Mouse (Mus musculus) intestine, embryonic 16.5 days (tissue): ENCODE measurements around the gene Ntrk3. TPM values are rescaled to one million over a fixed set of nuclear protein-coding genes. Genes with fewer than 3 reads are reported as not detected.

ENCODE experiments used
- ATAC-seq: fragments of 200-750 bp; cut with Nextera tagmentation; 2 replicates; pipeline ENCODE4 v1.8.0; 2017; ENCODE audit warnings: moderate TSS enrichment, moderate library complexity
- H3K27ac ChIP-seq: fragments of 300-500 bp; sonication (generic); 2 replicates; pipeline ENCODE4 v1.5.1; 2014; ENCODE audit warnings: mild to moderate bottlenecking, low read length
- H3K27me3 ChIP-seq: fragments of 300-500 bp; sonication (generic); replicated peaks from 2 replicates; pipeline ENCODE4 v1.6.1; 2014; ENCODE audit warnings: low read length, control low read depth, mixed read lengths; ENCODE audit not compliant: control insufficient read depth, insufficient read depth
- H3K36me3 ChIP-seq: fragments of 300-500 bp; sonication (generic); 2 replicates; pipeline ENCODE4 v1.6.1; 2014; ENCODE audit warnings: low read length, control low read depth; ENCODE audit not compliant: control insufficient read depth, insufficient read depth
- H3K4me1 ChIP-seq: fragments of 300-500 bp; sonication (generic); 2 replicates; pipeline ENCODE4 v1.6.1; 2014; ENCODE audit warnings: low read length, control low read depth, mixed read lengths; ENCODE audit not compliant: control insufficient read depth, insufficient read depth
- H3K4me2 ChIP-seq: fragments of 300-500 bp; sonication (generic); 2 replicates; pipeline ENCODE4 v1.6.1; 2014; ENCODE audit warnings: low read depth, low read length, control low read depth
- H3K4me3 ChIP-seq: fragments of 300-500 bp; sonication (generic); 2 replicates; pipeline ENCODE4 v1.5.1; 2014; ENCODE audit warnings: mild to moderate bottlenecking, low read length
- H3K9ac ChIP-seq: fragments of 300-500 bp; sonication (generic); 2 replicates; pipeline ENCODE4 v1.6.1; 2014; ENCODE audit warnings: low read depth, low read length
- H3K9me3 ChIP-seq: fragments of 300-500 bp; sonication (generic); 2 replicates; pipeline ENCODE4 v1.6.1; 2016; ENCODE audit warnings: low read length, control low read depth; ENCODE audit not compliant: control insufficient read depth
- WGBS: fragments of 180-500 bp; shearing (Covaris S2); extraction: QIAGEN DNeasy Blood & Tissue Kit; methylation state at CpG from one replicate; pipeline ENCODE4 v1.1.7; 2014; 5-methylcytosine and 5-hydroxymethylcytosine counted together
- polyA plus RNA-seq: library from polyadenylated mRNA; unstranded; fragments of >200 nt; fragmentation: Nextera tagmentation; extraction: Ambion mirVana; gene quantifications from 2 replicates; pipeline ENCODE4 v1.2.1, GENCODE M21; 2015

Ntrk3 gene
- polyA plus RNA-seq, 1 experiment from 2014 or later: 2.1 TPM

DNA sequence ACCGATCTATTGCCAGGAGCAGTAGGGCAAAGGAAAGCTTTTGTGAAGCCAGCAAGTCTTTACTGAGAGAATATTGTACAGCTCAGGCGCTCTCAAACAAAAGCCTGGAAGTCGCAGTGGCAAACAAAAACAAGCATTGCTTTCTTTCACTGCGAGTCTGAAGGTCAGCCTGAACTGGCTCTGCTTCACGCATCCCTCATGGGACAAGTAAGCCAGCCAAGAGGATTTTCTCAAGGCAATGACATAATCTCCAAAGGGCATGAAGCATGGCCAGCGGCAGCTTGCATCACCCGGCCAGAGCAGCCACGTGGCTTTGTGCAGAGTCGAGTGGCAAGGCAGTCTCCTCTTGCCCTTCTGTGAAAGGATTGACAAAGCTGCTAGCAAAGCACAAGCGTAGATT, 79.8 kb downstream of the Ntrk3 start:
- H3K4me1 ChIP-seq: no peaks in the 10 kb centered on the region
- no peaks in the 10 kb centered on the region for H3K27me3 ChIP-seq
- no peak for ATAC-seq
- no peak overlapping the region for H3K27ac ChIP-seq
- H3K4me3 ChIP-seq: no peak overlapping the region
- H3K4me2 ChIP-seq: no peak overlapping the region
- no peaks in the 10 kb centered on the region for H3K36me3 ChIP-seq
- 70% methylated on average over 10 of the region's 10 CpGs for WGBS
- no peaks in the 10 kb centered on the region for H3K9me3 ChIP-seq
- no peak overlapping the region for H3K9ac ChIP-seq

DNA sequence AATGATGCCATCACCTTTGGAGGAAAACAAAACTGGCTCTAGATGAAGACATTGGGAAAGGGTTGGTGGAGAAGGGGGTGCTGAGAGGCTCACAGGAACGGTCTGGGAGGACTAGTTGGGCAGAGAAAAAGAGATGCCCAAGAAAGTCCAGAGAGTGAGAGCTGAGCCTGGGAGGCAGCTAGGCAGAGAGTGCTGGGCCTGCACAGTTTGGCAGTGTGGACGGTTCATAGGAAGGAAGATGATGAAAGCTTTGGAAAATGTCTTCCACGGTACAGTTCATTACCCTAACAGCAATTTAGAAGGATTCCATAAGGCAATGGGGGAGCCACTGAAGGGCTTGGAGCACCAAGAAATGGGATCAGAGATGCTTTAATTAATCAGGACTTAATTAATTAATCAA, 81.6 kb downstream of the Ntrk3 start:
- WGBS: 60% methylated on average over 3 of the region's 3 CpGs
- Histone ChIP-seq H3K9ac (no peak overlapping the region), H3K4me2 (no peak overlapping the region), H3K27me3 (no peaks in the 10 kb centered on the region), H3K4me3 (no peak overlapping the region), H3K4me1 (no peaks in the 10 kb centered on the region), H3K9me3 (no peaks in the 10 kb centered on the region), H3K27ac (no peak overlapping the region), H3K36me3 (no peaks in the 10 kb centered on the region)
- no peak for ATAC-seq

DNA sequence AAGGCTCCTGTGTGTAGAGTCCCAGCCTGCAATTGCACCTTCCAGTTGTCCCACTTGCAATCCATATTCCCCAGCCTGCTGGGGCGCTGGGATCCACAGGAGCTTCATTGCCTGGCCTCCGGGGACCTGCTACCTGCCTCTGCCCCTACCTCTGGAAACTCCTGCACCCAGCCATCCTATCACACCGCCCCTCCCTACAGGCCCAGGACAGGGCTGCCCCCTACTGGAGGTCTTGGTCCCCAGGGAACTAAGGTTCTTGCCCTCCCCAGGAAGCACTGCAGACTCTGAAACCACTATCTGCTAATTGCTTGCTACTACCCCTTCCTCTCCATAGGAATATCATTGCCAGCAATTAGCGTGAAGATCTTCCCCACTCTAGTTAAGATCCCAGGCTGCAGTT, 84.1 kb downstream of the Ntrk3 start:
- 33% methylated on average over 4 of the region's 4 CpGs for WGBS
- Histone ChIP-seq H3K27me3 (no peaks in the 10 kb centered on the region), H3K36me3 (no peaks in the 10 kb centered on the region), H3K27ac (no peak overlapping the region), H3K4me2 (no peak overlapping the region), H3K9ac (no peak overlapping the region), H3K4me3 (no peak overlapping the region), H3K4me1 (no peaks in the 10 kb centered on the region), H3K9me3 (no peaks in the 10 kb centered on the region)
- ATAC-seq: no peak

DNA sequence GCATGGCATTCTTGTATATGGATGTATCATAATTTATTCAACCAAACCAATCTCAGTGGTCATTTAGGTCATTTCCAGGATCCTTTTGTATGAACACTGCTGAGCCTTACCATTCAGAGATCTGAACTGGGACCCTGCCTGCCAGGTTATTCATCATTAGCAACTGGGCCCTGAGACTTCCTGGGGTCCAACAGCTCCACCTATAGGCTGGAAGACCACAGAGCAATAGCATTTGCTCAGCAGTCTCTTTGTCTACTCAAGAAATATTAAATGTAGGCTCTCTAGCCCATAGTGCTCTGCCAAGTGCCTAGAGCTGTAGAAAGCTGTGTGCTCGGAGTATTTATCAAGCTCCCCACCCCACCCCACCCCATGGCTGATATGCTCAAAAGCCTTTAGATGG, 85.5 kb downstream of the Ntrk3 start:
- Histone ChIP-seq H3K4me3 (no peak overlapping the region), H3K27me3 (no peaks in the 10 kb centered on the region), H3K36me3 (no peaks in the 10 kb centered on the region), H3K9ac (no peak overlapping the region), H3K9me3 (no peaks in the 10 kb centered on the region), H3K27ac (no peak overlapping the region), H3K4me1 (no peaks in the 10 kb centered on the region), H3K4me2 (no peak overlapping the region)
- ATAC-seq: no peak
- 62% methylated on average over 1 of the region's 1 CpGs for WGBS

DNA sequence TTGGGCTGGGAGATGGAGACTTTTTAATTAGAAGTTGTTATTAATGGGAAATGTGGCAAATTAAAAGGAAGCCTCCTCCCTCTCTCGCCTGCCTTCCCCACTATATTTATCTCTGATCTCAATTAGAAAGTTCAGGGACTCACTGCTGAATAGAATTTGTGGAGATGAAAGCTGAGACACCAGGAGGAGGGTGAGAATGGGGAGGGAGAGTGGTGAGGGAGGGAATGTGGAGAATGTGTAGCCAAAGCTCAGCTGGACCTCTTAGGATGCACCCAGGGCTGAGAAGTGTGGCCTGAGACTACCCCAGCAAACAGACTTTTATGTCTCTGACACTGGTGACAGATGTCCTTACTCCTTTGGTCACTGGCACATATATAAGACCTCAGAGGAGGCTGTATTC, 86.3 kb downstream of the Ntrk3 start:
- Histone ChIP-seq H3K27me3 (no peaks in the 10 kb centered on the region), H3K9ac (no peak overlapping the region), H3K36me3 (no peaks in the 10 kb centered on the region), H3K4me3 (no peak overlapping the region), H3K9me3 (no peaks in the 10 kb centered on the region), H3K4me1 (no peaks in the 10 kb centered on the region), H3K27ac (no peak overlapping the region), H3K4me2 (no peak overlapping the region)
- no peak for ATAC-seq
- 55% methylated on average over 1 of the region's 1 CpGs for WGBS

DNA sequence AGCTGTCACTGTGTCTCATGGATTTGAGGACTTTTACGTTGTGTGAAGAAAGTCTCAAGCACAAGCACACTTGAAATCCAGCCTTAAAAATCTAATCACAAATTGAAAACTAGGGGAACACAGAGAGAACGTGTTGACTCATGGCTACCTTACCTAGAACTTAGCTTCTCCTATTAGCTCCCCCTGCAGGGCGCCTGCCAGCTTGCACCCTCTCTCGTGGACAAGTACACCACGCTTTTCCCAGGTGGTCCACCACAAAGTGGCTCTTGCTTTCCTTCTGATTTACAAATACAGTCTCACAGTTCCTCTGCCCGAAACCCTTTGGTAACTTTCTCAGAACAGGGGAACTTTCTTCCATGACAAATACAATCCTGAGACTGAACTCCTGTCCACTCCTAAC, 94.1 kb downstream of the Ntrk3 start:
- no peak overlapping the region for H3K4me2 ChIP-seq
- H3K4me3 ChIP-seq: no peak overlapping the region
- no peak for ATAC-seq
- no peaks in the 10 kb centered on the region for H3K4me1 ChIP-seq
- H3K36me3 ChIP-seq: no peaks in the 10 kb centered on the region
- no peaks in the 10 kb centered on the region for H3K27me3 ChIP-seq
- no peak overlapping the region for H3K27ac ChIP-seq
- no peaks in the 10 kb centered on the region for H3K9me3 ChIP-seq
- 54% methylated on average over 6 of the region's 6 CpGs for WGBS
- H3K9ac ChIP-seq: no peak overlapping the region

DNA sequence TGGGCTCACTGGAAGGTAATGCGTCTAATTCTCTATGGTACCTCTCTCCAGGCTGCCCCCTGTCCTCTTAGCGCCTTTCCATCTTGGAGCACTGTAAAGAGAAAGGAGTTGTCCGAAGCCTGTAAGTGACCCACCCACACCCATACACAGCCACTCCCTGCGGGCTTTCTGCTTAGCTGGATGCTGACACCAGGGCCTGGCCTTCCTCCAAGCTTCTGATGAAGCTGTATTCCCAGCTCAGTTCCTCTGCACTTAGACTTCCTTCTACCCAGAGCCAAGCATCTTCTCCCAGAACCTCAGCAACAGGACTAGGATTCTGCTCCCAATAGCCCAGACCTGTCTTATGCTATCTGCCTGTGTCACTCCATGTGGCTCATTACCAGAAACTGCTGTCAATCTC, 114.1 kb downstream of the Ntrk3 start:
- 71% methylated on average over 4 of the region's 4 CpGs for WGBS
- Histone ChIP-seq H3K27me3 (no peaks in the 10 kb centered on the region), H3K27ac (no peak overlapping the region), H3K4me2 (no peak overlapping the region), H3K36me3 (no peaks in the 10 kb centered on the region), H3K4me3 (no peak overlapping the region), H3K4me1 (no peaks in the 10 kb centered on the region), H3K9ac (no peak overlapping the region), H3K9me3 (no peaks in the 10 kb centered on the region)
- no peak for ATAC-seq

DNA sequence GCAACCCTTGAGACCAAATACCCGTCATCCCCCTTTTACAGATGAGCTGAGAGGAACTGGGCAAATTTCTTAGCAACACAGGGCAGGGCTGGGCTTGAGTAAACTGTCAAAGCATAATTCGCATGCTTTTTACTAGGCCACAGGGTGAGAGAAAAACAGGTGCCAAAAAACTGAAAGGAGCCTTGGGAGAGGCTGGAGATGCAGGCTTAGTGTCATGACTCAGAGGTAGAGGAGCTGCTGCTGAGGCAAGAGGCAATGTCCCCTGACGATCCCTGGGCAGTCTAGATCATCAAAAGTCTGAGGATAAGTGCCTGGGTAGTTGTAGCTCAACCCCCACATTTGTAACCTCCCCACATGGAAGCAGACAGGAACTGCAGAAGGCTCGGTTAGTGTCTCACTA, 116.7 kb downstream of the Ntrk3 start:
- Histone ChIP-seq H3K9me3 (no peaks in the 10 kb centered on the region), H3K27me3 (no peaks in the 10 kb centered on the region), H3K27ac (no peak overlapping the region), H3K4me1 (no peaks in the 10 kb centered on the region), H3K4me2 (no peak overlapping the region), H3K4me3 (no peak overlapping the region), H3K9ac (no peak overlapping the region), H3K36me3 (no peaks in the 10 kb centered on the region)
- ATAC-seq: no peak
- WGBS: 32% methylated on average over 4 of the region's 4 CpGs

DNA sequence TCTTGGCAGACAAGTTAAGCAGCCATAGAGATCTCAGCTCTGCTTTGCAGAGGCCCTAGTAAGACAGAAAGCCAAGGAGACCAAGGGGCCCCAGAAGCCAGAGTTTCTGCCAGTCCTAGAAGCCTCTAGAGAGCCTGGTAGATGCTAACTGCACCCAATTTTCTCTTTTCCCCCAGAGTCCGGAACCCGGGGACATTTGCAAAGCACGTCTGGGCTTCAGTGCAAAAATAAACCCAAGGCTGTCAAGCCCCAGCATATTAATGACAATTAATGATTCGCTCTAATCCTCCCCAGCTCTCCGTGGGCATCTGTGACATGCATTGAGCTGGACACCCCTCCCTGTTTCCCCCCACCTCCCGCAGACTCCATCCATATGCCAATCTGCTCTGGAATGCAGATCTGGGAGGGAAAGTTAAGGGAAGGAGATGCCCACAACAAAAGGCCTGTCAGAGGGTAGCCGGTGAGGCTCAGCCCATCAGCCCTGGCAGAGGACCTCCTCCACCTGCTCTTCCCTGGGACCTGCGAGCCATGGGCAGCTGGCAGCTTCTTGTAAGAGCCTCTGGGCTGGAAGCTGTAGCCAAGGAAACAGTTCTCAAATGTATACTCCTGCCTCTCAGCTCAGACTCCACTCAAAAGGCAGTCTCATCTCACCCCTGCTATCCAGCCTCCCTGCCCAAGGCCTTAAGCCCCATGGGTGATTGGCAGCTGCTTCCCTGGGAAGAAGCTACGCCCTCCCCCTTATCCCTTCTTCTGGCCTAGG, 117.8 kb downstream of the Ntrk3 start:
- no peak for ATAC-seq
- H3K4me2 ChIP-seq: no peak overlapping the region
- H3K4me1 ChIP-seq: no peaks in the 10 kb centered on the region
- H3K27me3 ChIP-seq: no peaks in the 10 kb centered on the region
- H3K9ac ChIP-seq: no peak overlapping the region
- H3K27ac ChIP-seq: no peak overlapping the region
- H3K36me3 ChIP-seq: no peaks in the 10 kb centered on the region
- no peaks in the 10 kb centered on the region for H3K9me3 ChIP-seq
- WGBS: 65% methylated on average over 9 of the region's 9 CpGs
- H3K4me3 ChIP-seq: no peak overlapping the region

DNA sequence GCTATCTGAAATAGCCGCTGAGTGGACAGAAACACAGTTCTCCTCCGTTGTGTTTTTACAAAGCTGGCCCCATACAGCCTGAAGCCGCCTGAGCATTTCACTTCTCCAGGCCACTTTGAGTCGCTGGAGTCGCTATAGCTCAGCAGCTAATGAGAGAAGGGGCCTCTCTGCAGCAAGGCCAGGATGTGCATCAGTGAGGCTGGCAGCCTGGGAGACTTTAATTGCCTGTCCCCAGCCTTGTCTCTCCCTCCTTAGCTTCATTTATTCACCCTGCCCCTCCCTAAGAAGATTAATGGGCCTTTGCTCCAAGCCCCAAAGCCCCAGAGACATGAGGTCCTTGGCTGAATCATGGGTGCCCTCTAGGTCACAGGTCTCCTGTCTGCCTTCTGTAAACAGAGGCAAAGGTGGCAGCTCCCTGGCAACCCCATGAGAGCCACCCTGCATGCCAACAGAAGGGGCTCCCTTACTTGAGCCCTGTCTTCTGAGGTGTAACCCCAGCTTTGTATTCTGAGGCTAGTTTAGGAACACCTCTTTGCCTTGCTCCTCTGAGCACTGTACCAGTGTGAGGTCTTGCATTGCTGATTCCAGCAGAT, 132.2 kb downstream of the Ntrk3 start:
- no peaks in the 10 kb centered on the region for H3K4me1 ChIP-seq
- H3K27me3 ChIP-seq: no peaks in the 10 kb centered on the region
- H3K4me2 ChIP-seq: no peak overlapping the region
- ATAC-seq: no peak
- H3K4me3 ChIP-seq: no peak overlapping the region
- no peak overlapping the region for H3K9ac ChIP-seq
- no peak overlapping the region for H3K27ac ChIP-seq
- no peaks in the 10 kb centered on the region for H3K9me3 ChIP-seq
- WGBS: 27% methylated on average over 5 of the region's 5 CpGs
- H3K36me3 ChIP-seq: no peaks in the 10 kb centered on the region
